Mouse (Mus musculus): Measurements from ENCODE around the gene Eps8l2. TPM values are rescaled to one million over a fixed set of nuclear protein-coding genes. Genes with fewer than 3 reads are reported as not detected.

Gene Eps8l2
- polyA plus RNA-seq (2015; fragmentation: Illumina TruSeq; extraction: RNeasy Lipid Tissue Mini Kit (QIAGEN cat#74804); ENCODE audit: insufficient read depth, low replicate concordance), result 0.76 TPM

GRCm38 (mm10) chr7:141338576-141339131 lies at the start of gene Eps8l2:
Gene Eps8l2, plus strand, starts transcription at chr7:141338880.

GRCm38 (mm10) chr7:141291921-141292582 lies 46.6 kb upstream of the Eps8l2 start, which contains the start of gene Drd4:
Gene Drd4, plus strand, starts transcription at chr7:141292006.

DNA sequence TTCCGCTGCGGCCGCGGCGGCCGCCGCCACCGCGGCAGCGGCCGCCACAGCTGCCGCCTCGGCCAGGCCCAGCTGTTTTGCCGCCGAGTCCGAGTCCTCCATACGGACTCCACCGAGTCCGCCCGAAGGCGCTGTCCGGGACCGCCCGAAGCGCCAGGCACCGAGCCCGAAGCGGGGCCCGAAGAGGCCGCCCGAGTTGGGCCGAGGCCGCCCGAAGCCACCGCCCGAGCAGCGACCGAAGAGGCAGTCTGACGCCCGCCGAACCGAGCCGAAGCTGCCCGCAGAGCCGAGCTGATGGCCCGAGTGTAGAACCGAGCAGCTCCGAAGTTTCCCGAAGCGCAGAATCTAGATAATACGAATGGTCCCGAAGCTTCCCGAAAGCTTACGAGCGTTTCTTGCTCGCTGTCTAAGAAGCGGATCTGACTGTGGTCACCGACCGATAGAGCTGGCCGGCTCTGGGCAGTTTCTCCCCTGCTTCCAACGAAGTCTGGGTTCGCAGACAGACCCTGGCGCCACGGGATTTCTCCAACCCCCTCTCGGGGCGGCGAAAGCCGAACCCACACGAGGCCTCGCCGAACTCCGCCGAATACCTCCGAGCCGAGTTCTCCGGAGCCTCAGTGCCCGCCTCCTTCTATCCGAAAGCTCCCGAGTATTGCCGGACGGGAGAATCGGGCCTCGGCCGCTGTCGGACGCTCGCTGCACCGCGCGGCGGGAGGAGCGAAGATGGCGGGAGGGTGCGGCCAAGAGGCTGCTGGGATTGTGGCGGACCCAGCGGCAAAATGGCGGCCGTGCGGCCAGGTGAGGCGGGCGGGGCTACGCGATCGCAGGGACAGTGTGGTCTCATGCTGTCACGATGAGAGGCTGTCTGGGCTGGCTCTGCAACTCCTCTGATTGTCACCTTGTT lies 11.0 kb upstream of the Eps8l2 start, which contains the start of the genes Deaf1 and Tmem80:
Gene Deaf1 (minus strand): TSS at position 222 of the 904 bp plus-strand sequence.
Gene Tmem80 (plus strand): TSS at position 271 of the 904 bp plus-strand sequence.

GRCm38 (mm10) chr7:141391625-141392551 lies 53.2 kb downstream of the Eps8l2 start, which contains the start of gene Taldo1:
Gene Taldo1, plus strand, starts transcription at chr7:141392199.

Other genes starting within 250 kb of the Eps8l2 start
- 22.3 TPM for gene Sigirr, start 238.3 kb upstream of the Eps8l2 start, polyA plus RNA-seq (2015; fragmentation: Illumina TruSeq; extraction: RNeasy Lipid Tissue Mini Kit (QIAGEN cat#74804); ENCODE audit: insufficient read depth, low replicate concordance)
- not detected for gene Ano9, start 221.1 kb upstream of the Eps8l2 start, polyA plus RNA-seq (2015; fragmentation: Illumina TruSeq; extraction: RNeasy Lipid Tissue Mini Kit (QIAGEN cat#74804); ENCODE audit: insufficient read depth, low replicate concordance)
- 20.3 TPM for gene Ptdss2, start 216.5 kb upstream of the Eps8l2 start, polyA plus RNA-seq (2015; fragmentation: Illumina TruSeq; extraction: RNeasy Lipid Tissue Mini Kit (QIAGEN cat#74804); ENCODE audit: insufficient read depth, low replicate concordance)
- gene Rnh1, start 166.0 kb upstream of the Eps8l2 start, polyA plus RNA-seq (2015; fragmentation: Illumina TruSeq; extraction: RNeasy Lipid Tissue Mini Kit (QIAGEN cat#74804); ENCODE audit: insufficient read depth, low replicate concordance), result 38.6 TPM
- gene Hras, start 144.9 kb upstream of the Eps8l2 start, polyA plus RNA-seq (2015; fragmentation: Illumina TruSeq; extraction: RNeasy Lipid Tissue Mini Kit (QIAGEN cat#74804); ENCODE audit: insufficient read depth, low replicate concordance), result 16.9 TPM
- 1.5 TPM for gene Lrrc56, start 144.7 kb upstream of the Eps8l2 start, polyA plus RNA-seq (2015; fragmentation: Illumina TruSeq; extraction: RNeasy Lipid Tissue Mini Kit (QIAGEN cat#74804); ENCODE audit: insufficient read depth, low replicate concordance)
- gene Lmntd2, start 124.8 kb upstream of the Eps8l2 start, polyA plus RNA-seq (2015; fragmentation: Illumina TruSeq; extraction: RNeasy Lipid Tissue Mini Kit (QIAGEN cat#74804); ENCODE audit: insufficient read depth, low replicate concordance), result 2.9 TPM
- gene Rassf7, start 123.0 kb upstream of the Eps8l2 start, polyA plus RNA-seq (2015; fragmentation: Illumina TruSeq; extraction: RNeasy Lipid Tissue Mini Kit (QIAGEN cat#74804); ENCODE audit: insufficient read depth, low replicate concordance), result 3.6 TPM
- gene Phrf1, start 110.1 kb upstream of the Eps8l2 start, polyA plus RNA-seq (2015; fragmentation: Illumina TruSeq; extraction: RNeasy Lipid Tissue Mini Kit (QIAGEN cat#74804); ENCODE audit: insufficient read depth, low replicate concordance), result 70.7 TPM
- 74.7 TPM for gene Irf7, start 72.4 kb upstream of the Eps8l2 start, polyA plus RNA-seq (2015; fragmentation: Illumina TruSeq; extraction: RNeasy Lipid Tissue Mini Kit (QIAGEN cat#74804); ENCODE audit: insufficient read depth, low replicate concordance)
- gene Cdhr5, start 62.1 kb upstream of the Eps8l2 start, polyA plus RNA-seq (2015; fragmentation: Illumina TruSeq; extraction: RNeasy Lipid Tissue Mini Kit (QIAGEN cat#74804); ENCODE audit: insufficient read depth, low replicate concordance), result 0.19 TPM
- gene Sct, start 59.7 kb upstream of the Eps8l2 start, polyA plus RNA-seq (2015; fragmentation: Illumina TruSeq; extraction: RNeasy Lipid Tissue Mini Kit (QIAGEN cat#74804); ENCODE audit: insufficient read depth, low replicate concordance), result not detected
- not detected for gene Drd4, start 46.9 kb upstream of the Eps8l2 start, polyA plus RNA-seq (2015; fragmentation: Illumina TruSeq; extraction: RNeasy Lipid Tissue Mini Kit (QIAGEN cat#74804); ENCODE audit: insufficient read depth, low replicate concordance)
- 23.2 TPM for gene Deaf1, start 11.2 kb upstream of the Eps8l2 start, polyA plus RNA-seq (2015; fragmentation: Illumina TruSeq; extraction: RNeasy Lipid Tissue Mini Kit (QIAGEN cat#74804); ENCODE audit: insufficient read depth, low replicate concordance)
- 56.8 TPM for gene Tmem80, start 11.1 kb upstream of the Eps8l2 start, polyA plus RNA-seq (2015; fragmentation: Illumina TruSeq; extraction: RNeasy Lipid Tissue Mini Kit (QIAGEN cat#74804); ENCODE audit: insufficient read depth, low replicate concordance)
- gene Taldo1, start 53.3 kb downstream of the Eps8l2 start, polyA plus RNA-seq (2015; fragmentation: Illumina TruSeq; extraction: RNeasy Lipid Tissue Mini Kit (QIAGEN cat#74804); ENCODE audit: insufficient read depth, low replicate concordance), result 140 TPM
- gene Gatd1, start 75.3 kb downstream of the Eps8l2 start, polyA plus RNA-seq (2015; fragmentation: Illumina TruSeq; extraction: RNeasy Lipid Tissue Mini Kit (QIAGEN cat#74804); ENCODE audit: insufficient read depth, low replicate concordance), result 38.7 TPM
- gene Cend1, start 90.6 kb downstream of the Eps8l2 start, polyA plus RNA-seq (2015; fragmentation: Illumina TruSeq; extraction: RNeasy Lipid Tissue Mini Kit (QIAGEN cat#74804); ENCODE audit: insufficient read depth, low replicate concordance), result not detected
- gene Slc25a22, start 99.0 kb downstream of the Eps8l2 start, polyA plus RNA-seq (2015; fragmentation: Illumina TruSeq; extraction: RNeasy Lipid Tissue Mini Kit (QIAGEN cat#74804); ENCODE audit: insufficient read depth, low replicate concordance), result 10.7 TPM
- 4.4 TPM for gene Pidd1, start 105.1 kb downstream of the Eps8l2 start, polyA plus RNA-seq (2015; fragmentation: Illumina TruSeq; extraction: RNeasy Lipid Tissue Mini Kit (QIAGEN cat#74804); ENCODE audit: insufficient read depth, low replicate concordance)
- 512 TPM for gene Rplp2, start 108.5 kb downstream of the Eps8l2 start, polyA plus RNA-seq (2015; fragmentation: Illumina TruSeq; extraction: RNeasy Lipid Tissue Mini Kit (QIAGEN cat#74804); ENCODE audit: insufficient read depth, low replicate concordance)
- gene Pnpla2, start 116.3 kb downstream of the Eps8l2 start, polyA plus RNA-seq (2015; fragmentation: Illumina TruSeq; extraction: RNeasy Lipid Tissue Mini Kit (QIAGEN cat#74804); ENCODE audit: insufficient read depth, low replicate concordance), result 29.7 TPM
- gene Cracr2b, start 122.2 kb downstream of the Eps8l2 start, polyA plus RNA-seq (2015; fragmentation: Illumina TruSeq; extraction: RNeasy Lipid Tissue Mini Kit (QIAGEN cat#74804); ENCODE audit: insufficient read depth, low replicate concordance), result 4.5 TPM
- 31.2 TPM for gene Cd151, start 128.5 kb downstream of the Eps8l2 start, polyA plus RNA-seq (2015; fragmentation: Illumina TruSeq; extraction: RNeasy Lipid Tissue Mini Kit (QIAGEN cat#74804); ENCODE audit: insufficient read depth, low replicate concordance)
- gene Polr2l, start 136.3 kb downstream of the Eps8l2 start, polyA plus RNA-seq (2015; fragmentation: Illumina TruSeq; extraction: RNeasy Lipid Tissue Mini Kit (QIAGEN cat#74804); ENCODE audit: insufficient read depth, low replicate concordance), result 6.3 TPM
- gene Tspan4, start 136.4 kb downstream of the Eps8l2 start, polyA plus RNA-seq (2015; fragmentation: Illumina TruSeq; extraction: RNeasy Lipid Tissue Mini Kit (QIAGEN cat#74804); ENCODE audit: insufficient read depth, low replicate concordance), result 22.2 TPM
- 17.3 TPM for gene Chid1, start 201.0 kb downstream of the Eps8l2 start, polyA plus RNA-seq (2015; fragmentation: Illumina TruSeq; extraction: RNeasy Lipid Tissue Mini Kit (QIAGEN cat#74804); ENCODE audit: insufficient read depth, low replicate concordance)
- gene Ap2a2, start 223.3 kb downstream of the Eps8l2 start, polyA plus RNA-seq (2015; fragmentation: Illumina TruSeq; extraction: RNeasy Lipid Tissue Mini Kit (QIAGEN cat#74804); ENCODE audit: insufficient read depth, low replicate concordance), result 27.2 TPM